Mouse (Mus musculus) hematopoietic stem cell, adult 5-6 weeks (primary cell): ENCODE results near the gene Dpm3. TPM values are rescaled to one million over a fixed set of nuclear protein-coding genes. Genes with fewer than 3 reads are reported as not detected.
A peak's percentile ranks its signal among the peaks of the same experiment; 100 is the strongest.

Experiments
- ATAC-seq, 2 experiments: fragments of 125-278 bp in 1 of 2; replicated peaks in 1 of 2; 2 replicates each; pipeline ENCODE4 v1.8.0; 2016 to 2017; ENCODE audit warnings: inconsistent platforms in 2 of 2, mild to moderate bottlenecking in 2 of 2, moderate number of reproducible peaks in 2 of 2, low read depth in 1 of 2, moderate TSS enrichment in 1 of 2; ENCODE audit not compliant: low FRiP score in 2 of 2, poor library complexity in 2 of 2, severe bottlenecking in 2 of 2, insufficient read depth in 1 of 2, low TSS enrichment in 1 of 2
- total RNA-seq: library from RNA; stranded (forward); fragments of 172-1452, 232-1000 nt; gene quantifications from 2 replicates; pipeline ENCODE4 v1.2.3, GENCODE M21; 2017

Dpm3 gene
- total RNA-seq, 1 experiment from 2014 or later: 96.1 TPM

DNA sequence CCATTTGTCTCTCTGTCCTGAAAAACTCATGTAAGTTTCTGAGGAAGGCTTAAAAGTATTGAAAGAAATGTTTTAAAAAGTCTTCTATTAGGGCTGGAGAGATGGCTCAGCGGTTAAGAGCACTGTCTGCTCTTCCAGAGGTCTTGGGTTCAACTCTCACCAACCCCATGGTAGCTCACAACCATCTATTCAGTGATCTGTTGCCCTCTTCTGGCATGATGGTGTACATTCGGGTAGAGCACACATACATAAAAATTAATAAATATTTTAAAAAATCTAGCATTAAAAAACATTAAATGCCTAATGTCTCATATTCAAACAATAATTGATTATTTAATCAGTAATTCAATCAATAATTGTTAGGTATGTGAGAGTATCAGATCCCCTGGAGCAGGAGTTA, 41.4 kb downstream of the Dpm3 start:
- no peak for ATAC-seq

DNA sequence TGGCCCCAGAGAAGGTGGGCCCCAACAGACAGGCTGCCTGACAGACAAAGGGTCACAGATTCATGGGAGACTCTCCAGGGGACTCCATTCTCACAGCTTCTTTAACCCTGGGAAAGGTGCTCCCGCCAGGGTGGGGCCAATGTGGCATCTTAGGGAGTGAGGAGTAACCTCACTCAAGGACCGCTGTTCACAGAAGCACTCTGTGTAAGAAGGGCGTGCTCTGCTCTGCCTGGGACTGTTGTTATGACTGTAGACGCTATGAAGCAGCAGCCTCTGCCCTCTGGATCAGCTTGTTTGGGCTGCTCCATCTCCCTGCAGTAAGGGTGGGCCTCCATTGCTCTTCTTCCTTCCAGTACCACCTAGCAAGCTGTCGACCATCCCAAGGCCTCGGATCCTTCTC, 45.3 kb downstream of the Dpm3 start:
- ATAC-seq: no peak

GRCm38 (mm10) chr3:89305105-89305504, 45.9 kb downstream of the Dpm3 start:
- ATAC-seq: no peak

DNA sequence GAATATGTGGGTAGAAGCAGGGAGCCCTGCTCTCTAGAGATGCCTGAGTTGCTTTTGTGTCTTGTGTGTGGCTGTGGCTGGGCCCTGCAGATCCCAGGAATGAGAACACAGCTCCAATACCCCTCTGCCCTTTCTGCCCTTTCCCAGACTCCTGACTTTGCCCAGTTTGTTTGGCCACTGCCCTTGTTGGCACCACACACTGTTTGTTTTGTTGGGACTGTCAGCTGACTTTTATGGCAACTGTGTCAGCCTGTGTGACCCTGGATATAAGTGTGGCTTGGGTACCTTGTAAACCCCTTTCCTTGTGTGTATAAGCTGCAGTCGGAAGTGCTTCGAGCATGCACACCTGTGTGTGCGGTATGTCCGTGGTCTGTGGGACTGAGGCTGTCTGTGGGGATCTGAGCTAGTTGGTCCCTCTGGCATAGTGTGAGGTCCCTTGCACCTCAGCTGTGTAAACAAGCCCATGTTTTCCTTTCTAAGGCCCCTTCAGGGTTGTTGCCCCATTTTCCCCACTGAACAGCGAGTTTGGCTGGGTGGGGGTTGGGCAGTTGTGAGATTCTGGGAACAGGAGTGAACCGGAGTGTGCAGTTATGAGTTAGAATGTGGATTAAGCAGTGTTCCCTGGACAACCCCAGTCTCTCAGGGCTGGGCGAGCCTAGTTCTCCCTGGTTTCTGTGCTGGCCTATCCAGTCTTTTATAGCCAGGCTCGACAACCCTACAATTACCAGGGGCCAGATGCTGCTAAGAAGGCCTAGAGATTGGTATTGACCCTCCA, 46.6 kb downstream of the Dpm3 start:
- no peak for ATAC-seq

DNA sequence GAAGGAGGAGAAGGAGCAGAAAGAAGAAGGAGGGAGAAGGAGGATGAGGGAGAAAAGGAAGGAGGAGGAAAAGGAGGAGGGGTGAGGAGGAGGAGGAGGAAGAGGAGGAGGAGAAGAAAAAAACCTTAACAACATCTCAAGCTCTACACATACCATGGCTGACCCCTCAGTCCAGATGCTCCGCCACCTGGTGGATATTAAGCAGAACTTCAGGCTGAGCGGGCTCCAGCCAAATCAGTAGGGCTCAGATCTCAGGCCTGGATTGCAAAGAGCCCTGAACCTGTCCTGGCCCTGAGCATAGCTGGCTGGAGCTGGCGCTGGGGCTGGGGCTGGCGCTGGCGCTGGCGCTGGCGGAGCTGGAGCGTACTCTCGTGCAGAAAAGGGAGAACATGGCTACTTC, 48.9 kb downstream of the Dpm3 start:
- peak; percentile 82 to 88 for ATAC-seq

DNA sequence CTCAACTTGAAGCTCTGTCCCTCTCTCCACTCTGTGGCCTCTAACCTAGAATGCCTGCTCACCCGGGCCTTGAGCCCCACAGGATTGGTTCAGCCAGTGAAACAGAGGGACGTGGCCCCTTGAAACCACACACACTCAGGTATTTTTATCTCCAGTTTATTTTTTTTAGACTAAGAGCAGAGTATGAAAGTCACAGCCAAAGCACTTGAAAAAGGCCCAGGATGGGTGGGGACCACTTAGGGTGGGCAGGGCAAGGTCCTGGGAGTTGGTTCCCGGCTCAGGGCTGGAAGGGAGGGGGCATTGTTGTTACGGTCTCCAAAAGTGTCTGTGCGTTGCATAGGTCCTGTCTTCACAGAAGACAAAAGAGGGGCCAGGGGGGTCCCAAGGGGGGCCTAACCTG, 55.2 kb downstream of the Dpm3 start:
- ATAC-seq: no peak

DNA sequence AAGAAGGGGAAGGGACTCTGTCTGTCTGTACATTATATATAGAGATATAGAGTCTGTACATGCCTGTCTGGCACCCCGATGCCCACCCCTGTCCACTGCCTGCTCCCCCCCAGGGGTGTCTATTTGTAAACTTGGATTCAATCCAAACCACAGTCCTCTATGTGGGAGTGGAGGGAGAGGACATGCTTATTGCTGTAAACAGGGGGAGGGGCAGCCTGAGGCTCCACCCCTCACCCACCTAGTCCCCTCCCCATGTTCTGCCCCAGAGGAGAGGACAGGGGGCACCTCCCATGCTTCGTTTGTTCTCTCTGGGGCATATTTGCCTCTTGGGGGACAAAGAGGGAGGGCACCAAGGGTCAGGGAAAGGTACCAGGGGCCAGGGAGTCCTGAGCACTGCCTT, 55.6 kb downstream of the Dpm3 start:
- no peak for ATAC-seq

DNA sequence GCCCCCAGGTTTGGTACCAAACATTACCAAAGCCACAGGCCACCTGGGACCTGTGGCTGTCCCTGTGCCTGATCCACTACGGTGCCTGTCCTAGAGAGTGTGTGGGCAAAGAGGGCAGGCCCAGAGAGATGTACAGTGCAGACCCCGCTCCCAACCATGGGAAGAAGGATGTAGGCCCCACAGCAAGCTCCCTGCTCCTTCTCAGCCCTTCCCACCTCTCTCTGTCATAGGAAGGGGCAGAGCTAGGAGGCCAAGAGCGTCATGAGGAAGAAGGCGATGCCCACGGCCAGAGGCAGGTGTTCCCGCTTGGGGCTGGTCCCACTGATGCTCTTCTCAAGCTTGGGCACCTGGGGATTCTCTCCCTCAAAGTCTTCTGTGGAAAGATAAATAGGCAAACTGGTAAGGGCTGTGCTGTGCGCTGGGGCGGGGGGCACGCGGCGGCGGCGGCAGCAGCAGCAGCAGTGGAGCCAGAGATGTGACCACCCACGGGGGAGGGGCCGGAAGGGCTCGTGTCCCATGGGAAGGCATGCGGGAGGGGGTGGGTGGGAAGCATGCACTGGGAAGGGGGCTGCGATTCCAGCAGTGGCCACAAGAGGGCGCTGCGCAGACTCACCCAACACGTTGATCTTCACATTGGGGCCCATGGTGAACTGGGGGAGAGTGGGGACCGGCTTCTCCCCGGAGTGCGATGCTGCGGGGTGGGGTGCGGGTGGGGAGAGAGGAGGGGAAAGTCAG, 56.2 kb downstream of the Dpm3 start:
- ATAC-seq: no peak; a peak in 1 of 4 replicates

GRCm38 (mm10) chr3:89315930-89316831, 57.0 kb downstream of the Dpm3 start:
- no peak for ATAC-seq

Other genes with a start within 250 kb of the Dpm3 start
- 8.4 and 15.2 TPM in 2 replicates for gene Rusc1, start 166.0 kb upstream of the Dpm3 start, total RNA-seq
- gene Gm43738, start 158.3 kb upstream of the Dpm3 start, total RNA-seq: not detected in 2 replicates
- gene Fdps, start 157.4 kb upstream of the Dpm3 start, total RNA-seq: 78.9 and 98.4 TPM in 2 replicates
- 1.9 and 15.5 TPM in 2 replicates for gene Pklr, start 123.2 kb upstream of the Dpm3 start, total RNA-seq
- gene Hcn3, start 99.2 kb upstream of the Dpm3 start, total RNA-seq: 1.5 and 3.5 TPM in 2 replicates
- gene Clk2, start 94.6 kb upstream of the Dpm3 start, total RNA-seq: 73.3 and 87.2 TPM in 2 replicates
- gene Scamp3, start 81.9 kb upstream of the Dpm3 start, total RNA-seq: 23.5 and 23.8 TPM in 2 replicates
- gene Fam189b, start 76.2 kb upstream of the Dpm3 start, total RNA-seq: 7.3 and 8.0 TPM in 2 replicates
- 33.2 and 43.8 TPM in 2 replicates for gene Gba, start 56.4 kb upstream of the Dpm3 start, total RNA-seq
- gene Thbs3, start 44.2 kb upstream of the Dpm3 start, total RNA-seq: 0.38 TPM in 1 of 2 replicates, not detected in the other
- 52.1 and 81.3 TPM in 2 replicates for gene Mtx1, start 32.3 kb upstream of the Dpm3 start, total RNA-seq
- gene Muc1, start 30.3 kb upstream of the Dpm3 start, total RNA-seq: 0.44 and 1.7 TPM in 2 replicates
- 108 and 186 TPM in 2 replicates for gene Krtcap2, start 13.4 kb upstream of the Dpm3 start, total RNA-seq
- gene Trim46, start 13.0 kb upstream of the Dpm3 start, total RNA-seq: 3.4 and 3.8 TPM in 2 replicates
- gene Slc50a1, start 11.2 kb downstream of the Dpm3 start, total RNA-seq: 96.6 and 133 TPM in 2 replicates
- gene Efna1, start 21.8 kb downstream of the Dpm3 start, total RNA-seq: 0.75 TPM in 1 of 2 replicates, not detected in the other
- not detected in 2 replicates for gene Efna3, start 63.6 kb downstream of the Dpm3 start, total RNA-seq
- gene Efna4, start 78.7 kb downstream of the Dpm3 start, total RNA-seq: 0.99 and 3.4 TPM in 2 replicates
- gene Adam15, start 90.6 kb downstream of the Dpm3 start, total RNA-seq: 28.9 and 30.9 TPM in 2 replicates
- gene Dcst2, start 102.6 kb downstream of the Dpm3 start, total RNA-seq: not detected in 2 replicates
- gene Dcst1, start 105.9 kb downstream of the Dpm3 start, total RNA-seq: not detected in 2 replicates
- gene Zbtb7b, start 135.4 kb downstream of the Dpm3 start, total RNA-seq: 8.6 and 9.9 TPM in 2 replicates
- 0.15 and 1.9 TPM in 2 replicates for gene Lenep, start 143.4 kb downstream of the Dpm3 start, total RNA-seq
- 12.9 and 18.2 TPM in 2 replicates for gene Flad1, start 152.5 kb downstream of the Dpm3 start, total RNA-seq
- gene Cks1b, start 159.0 kb downstream of the Dpm3 start, total RNA-seq: 106 and 133 TPM in 2 replicates
- gene Shc1, start 159.1 kb downstream of the Dpm3 start, total RNA-seq: 50.8 and 51.2 TPM in 2 replicates
- gene Pygo2, start 170.9 kb downstream of the Dpm3 start, total RNA-seq: 11.8 and 14.3 TPM in 2 replicates
- gene Pbxip1, start 177.3 kb downstream of the Dpm3 start, total RNA-seq: 26.7 and 28.4 TPM in 2 replicates
- 21.4 and 21.6 TPM in 2 replicates for gene Pmvk, start 195.2 kb downstream of the Dpm3 start, total RNA-seq